Mouse (Mus musculus) cerebellum, adult 11 months (tissue): ENCODE results near the gene Gm1043.

ENCODE experiments used
- DNase-seq: peaks from one replicate; pipeline ENCODE4 v3.0.0; 2022

Gene Gm1043

DNA sequence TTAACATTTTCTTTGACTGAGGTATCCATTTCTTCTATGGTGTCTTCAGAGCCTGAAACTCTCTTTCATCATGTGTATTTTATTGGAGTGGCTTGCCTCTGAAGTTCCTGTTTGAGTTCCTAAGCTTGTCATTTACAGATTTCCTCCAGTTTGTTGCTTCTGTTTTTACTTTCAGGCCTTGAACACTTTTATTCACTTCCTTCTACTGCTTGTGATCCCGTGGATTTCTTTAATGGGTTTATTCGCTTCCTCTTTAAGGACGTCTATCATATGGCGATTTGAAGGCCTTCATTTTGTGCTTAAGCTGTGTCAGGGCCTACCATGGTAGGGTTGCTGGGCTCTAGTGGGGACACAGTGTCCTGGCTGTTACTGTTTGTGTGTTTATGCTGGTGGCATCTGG is 11.5 kb upstream of the Gm1043 start:
- DNase-seq, result no peak

DNA sequence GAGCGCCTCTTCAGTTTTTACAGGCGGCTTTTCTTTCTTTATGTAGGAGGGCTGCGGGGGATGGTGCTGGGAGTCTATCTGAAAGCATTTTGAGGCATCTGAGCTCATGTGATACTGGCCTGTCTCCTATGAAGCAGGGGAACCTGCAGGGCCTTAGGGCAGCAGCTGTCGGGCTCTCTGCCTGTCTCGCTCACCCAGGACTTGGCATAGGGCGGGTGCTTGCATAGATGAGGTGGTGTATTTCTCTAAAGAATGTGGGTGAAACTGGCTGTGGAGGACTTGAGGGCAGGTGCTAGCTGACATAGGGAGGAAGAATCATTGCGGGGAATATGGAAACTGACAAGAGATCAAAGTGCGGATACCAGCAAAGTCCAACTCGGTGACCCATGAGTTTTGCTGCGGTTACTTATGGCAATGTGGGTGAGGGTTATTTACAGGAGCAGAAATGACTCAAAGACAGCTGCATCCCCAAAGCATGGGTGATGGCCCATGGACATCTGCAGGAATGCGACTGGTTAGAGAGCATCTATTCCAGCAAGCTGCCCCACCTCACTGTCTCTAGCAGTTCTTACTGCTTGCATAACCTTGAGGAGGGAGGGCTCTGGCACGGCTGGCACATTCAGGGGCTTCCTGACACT is 8.4 kb upstream of the Gm1043 start:
- no peak for DNase-seq

DNA sequence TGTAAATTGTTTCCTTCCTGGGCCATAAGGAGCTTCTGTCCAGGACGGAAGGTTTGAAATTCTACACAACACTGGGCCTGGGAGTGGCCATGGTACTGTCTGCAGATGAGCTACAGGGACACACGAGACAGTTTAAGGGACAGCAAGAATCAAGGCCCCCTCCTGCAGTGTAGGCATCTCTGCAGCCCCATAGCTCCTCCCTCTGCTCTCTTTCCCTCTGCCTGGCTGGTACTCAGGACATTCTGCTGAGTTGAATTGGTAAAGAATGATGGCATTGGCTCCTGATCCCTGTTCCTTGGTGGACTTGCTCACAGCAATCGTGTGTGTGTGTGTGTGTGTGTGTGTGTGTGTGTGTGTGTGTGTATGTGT is 7.9 kb upstream of the Gm1043 start:
- no peak for DNase-seq

DNA sequence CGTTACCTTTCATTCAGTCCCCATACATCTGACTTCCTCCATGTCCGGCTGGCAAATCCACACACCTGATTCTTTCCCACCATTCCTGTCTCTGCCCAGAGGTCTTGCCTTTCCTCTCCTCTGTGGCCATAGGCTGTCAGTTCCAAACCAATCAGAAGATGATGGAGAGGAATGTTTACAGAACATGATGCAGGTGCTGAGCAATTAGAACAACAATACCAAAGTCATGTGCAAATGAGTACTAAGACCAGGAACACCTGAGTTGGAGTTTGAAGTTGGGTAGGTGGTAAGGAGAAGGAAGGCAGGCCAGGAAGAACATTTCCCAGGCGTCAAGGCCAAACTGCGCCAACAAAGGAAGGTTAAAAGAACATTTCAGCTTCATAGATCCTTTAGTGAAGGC is 5.7 kb upstream of the Gm1043 start:
- DNase-seq, result no peak

DNA sequence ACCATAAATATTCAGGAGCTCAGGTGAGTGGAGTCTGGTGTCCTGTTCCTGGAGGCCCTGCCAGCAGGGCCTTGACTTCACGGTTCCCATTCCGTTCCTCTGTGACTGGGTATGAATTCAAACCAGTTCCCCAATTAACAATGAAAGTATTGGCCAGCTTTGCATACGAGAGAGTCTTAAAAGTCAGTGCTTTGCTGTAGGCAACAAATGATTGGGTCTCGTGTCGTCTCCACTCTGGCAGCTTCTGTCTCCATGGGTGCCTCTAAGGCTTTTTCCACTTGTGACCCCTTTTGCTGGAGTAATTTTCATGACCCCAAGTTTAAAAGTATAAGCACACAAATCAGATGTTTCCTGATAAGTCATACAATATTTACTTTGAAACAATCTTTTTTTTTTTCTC is 4.6 kb upstream of the Gm1043 start:
- DNase-seq, result no peak

DNA sequence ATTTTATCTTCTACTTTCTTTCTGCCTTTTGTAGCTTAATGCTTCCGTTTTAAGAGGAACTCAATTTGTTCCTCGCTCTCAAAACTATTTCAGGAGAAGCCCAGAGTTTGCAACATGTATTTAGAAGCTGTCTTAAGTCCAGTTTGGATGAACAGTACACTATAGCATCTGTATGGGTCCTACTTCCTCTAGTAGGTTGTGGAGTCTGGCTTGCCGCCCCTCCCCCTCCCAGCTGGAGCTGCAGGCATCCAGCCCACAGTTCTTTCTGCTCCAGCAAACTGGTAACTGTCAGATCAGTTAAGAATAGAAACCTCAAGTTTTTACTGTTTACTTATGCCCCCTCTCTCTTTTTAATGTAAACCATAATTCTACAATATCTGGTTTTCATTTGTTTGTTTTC is 2.8 kb upstream of the Gm1043 start:
- no peak for DNase-seq

DNA sequence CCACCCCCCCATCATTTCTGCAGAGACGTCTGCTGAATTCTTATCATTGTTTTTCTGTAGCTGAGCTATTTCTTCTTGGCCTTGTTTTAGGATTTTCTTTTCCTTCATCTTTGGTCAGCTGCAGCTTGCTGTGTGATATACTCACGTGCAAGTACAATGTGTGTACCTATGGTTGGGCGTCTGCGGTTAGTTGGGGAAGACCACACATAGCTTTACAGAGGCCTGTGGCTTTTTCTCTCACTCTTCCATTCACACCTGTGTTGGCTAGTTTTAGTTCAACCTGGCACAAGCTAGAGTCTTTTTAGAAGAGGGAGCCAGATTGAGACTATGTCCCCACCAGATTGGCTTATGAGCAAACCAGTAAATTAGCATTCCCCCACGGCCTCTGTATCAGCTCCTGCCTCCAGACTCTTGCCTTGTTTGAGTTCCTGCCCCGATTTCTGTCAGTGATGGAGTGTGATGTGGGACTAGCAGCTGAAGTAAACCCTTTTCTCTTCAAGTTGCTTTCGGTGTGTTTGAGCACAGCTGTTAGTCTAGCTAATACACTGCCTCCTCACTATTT is 1.9 kb upstream of the Gm1043 start:
- no peak for DNase-seq

DNA sequence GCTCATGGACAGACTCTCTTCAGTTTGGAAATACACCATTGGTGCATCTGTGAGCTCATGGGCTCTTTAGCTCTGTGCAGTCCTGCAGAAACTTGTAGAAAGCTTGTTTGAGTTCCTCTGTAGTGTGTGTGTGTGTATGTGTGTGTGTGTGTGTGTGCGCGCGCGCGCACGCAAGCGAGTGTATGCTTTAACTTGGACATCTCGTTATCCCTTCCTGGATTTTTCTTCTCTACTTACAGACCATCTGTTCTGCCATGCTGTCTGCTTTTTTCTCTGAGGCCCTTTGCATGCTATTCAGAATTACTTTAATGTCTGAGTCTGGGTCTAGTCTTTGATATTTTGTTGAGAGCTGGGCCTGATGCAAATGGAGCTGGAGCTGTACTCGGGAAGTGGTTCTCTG is 1.3 kb upstream of the Gm1043 start:
- no peak for DNase-seq

DNA sequence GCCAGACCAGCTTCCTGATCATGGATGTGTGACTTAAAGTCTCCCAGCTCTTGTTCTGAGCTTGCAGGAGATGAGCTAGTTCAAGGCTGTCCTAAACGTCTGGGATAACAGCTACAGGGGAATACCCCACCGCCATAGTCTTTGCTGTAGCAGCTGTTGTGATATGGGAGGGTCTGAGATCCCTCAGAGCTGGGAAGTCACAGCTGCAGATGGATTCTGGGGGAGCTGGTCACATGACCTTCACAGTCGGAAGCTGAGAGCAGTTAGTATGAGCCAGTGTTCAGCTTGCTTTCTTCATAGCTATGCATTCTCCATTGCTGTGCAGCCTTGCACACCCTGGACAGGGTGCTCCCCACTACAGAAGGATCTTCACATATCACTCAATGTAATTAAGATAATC is 748 bp downstream of the Gm1043 start:
- no peak for DNase-seq

DNA sequence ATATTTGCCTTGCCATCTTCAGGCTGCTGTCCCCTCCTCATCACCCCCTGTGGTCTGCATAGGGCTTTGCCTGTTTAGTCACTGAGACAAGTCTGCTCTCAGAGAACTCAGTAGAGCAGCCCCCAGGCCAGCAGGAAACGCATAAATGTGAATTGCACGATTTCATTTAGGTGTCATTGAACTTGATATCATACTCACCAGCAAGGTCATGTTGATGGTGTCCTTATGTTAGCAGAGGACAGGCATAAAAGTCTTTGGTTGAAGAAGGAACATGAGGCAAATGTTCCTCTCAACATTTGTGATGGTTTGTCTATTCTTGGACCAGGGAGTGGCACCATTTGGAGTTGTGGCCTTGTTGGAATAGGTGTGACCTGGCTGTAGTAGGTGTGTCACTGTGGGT is 2.6 kb downstream of the Gm1043 start:
- no peak for DNase-seq

DNA sequence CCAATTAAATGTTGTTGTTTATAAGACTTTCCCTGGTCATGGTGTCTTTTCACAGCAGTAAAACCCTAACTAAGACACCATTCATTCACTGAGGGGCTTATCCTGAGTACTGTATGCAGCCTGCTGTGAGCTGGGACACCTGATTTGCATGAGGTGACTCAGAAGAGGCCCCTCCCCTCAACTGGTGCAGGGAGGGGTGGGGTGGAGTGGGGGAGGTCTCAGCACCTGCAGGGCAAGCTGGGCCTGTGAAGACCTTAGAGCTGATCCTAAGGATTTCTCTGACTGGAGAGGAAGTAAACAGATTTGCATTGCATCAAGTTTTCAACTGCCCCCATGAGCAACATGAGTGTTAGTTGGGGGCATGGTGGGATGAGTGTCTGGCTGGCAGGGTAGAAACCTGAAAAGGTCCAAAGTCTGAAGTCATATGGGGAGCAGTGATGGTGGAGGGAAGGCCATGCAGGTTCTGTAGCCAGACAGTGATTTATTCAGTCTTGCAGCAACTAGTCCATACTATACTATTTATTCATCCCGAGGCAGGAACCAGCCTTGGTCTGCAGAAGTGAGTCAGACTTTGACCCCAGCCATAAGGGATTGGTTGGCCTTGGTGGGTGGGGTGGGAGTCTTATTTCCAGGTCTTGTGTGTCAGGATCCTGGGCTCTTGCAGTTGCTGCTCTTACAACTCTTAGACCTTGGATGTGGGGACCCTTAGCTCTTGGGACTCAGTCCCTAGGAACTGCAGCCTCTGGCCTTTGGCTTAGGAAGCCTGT is 3.4 kb downstream of the Gm1043 start:
- DNase-seq, result no peak

DNA sequence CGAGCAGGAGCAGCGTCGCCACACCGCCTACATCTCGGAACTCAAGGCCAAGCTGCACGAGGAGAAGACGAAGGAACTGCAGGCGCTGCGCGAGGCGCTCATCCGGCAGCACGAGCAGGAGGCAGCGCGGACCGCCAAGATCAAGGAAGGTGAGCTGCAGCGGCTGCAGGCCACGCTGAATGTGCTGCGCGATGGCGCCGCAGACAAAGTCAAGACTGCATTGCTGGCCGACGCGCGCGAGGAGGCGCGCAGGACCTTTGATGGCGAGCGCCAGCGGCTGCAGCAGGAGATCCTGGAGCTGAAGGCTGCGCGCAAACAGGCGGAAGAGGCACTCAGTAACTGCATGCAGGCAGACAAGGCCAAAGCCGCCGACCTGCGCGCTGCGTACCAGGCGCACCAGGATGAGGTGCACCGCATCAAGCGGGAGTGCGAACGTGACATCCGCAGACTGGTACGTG is 6.0 kb downstream of the Gm1043 start:
- peak; percentile 29 for DNase-seq

DNA sequence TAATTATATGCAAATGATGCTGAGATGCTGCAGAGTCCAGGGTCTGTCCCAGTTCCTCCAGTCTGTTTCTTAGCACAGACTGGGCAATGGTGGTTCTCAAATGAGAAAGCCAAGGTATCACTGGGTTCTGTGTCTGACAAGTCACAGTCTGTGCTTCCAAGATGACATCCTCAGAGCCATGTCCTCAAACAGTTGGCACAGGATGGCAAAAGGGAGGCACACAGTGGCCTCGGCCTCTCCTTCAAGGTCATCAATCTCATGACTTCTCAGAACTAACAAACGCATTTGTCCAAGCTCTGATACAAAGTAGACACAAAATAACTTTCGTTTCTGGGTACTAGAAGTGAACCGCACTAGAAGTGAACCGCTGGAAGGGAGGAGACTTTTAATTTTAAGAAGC is 9.8 kb downstream of the Gm1043 start:
- DNase-seq, result no peak

DNA sequence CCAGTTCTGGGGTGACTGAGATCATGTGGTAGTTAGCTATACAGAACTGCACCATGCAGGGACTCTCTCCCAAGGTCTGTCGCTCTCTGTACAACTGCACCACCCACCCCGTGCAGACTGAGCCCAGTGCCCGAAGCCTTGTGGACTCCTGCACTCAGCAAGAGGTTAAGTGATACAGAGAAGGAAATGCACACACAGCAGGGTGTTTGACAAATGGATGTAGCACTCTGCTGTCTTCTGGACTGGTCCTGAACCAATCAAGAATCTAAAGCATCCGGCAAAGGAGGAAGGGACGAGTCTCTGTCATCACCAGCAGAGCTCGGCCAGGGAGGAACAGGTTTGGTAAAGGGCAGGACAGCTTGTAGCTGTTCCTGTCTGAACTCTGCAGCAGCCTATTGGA is 12.4 kb downstream of the Gm1043 start:
- DNase-seq, result no peak

DNA sequence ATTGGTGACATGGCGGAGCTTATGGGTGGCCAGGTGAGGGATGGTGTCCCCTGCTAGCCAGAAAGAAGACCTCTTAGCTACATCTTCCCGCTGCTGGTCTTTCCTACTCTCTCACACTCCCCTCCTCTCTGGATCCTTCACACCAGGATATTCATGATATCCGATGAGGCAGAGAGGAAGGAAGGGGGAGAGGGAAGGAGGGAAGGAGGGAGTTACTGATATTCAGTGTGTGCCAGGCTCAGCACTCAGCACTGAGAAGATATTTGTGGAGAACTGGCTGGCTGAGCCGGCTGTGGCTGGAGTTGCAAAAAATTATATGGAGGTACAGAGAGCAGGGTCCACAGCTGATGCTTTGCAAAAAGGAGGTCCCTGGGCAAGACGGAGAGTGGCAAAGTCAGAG is 15.6 kb downstream of the Gm1043 start:
- DNase-seq, result no peak

DNA sequence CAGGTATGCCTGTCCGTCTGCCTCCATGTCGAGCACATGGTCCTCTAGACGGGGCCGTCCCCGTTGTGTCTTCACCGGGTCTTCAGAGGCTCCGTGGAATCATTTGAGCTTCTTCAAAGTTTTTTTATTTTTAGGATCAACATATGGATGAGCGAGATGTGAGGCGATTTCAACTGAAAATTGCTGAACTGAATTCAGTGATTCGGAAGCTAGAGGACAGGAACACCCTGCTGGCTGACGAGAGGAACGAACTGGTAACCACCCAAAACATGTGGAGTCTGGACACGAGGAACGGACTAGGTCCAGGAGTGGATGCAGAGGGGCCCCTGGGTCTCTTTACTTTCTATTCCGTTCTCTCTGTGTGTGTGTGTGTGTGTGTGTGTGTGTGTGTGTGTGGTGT is 16.5 kb downstream of the Gm1043 start:
- DNase-seq, result no peak

DNA sequence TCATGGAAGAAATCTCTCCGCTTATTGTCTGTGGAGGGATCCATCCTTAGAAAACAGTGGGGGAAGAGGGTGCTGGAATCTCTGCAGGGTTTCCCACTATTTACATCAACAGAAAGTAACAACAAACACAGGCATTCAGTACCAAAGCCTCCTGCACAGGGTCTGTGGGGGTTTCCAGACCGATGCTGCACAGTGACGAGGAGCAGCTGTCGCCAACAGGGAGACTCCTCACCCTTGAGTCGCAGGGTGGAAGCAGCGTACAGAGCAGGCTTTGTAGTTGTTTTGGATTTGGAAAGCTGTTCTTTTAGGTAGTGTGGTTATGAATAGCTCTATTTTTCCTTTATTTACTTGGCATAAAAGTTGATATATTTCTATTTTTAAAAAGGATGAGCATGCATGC is 16.9 kb downstream of the Gm1043 start:
- DNase-seq, result no peak

DNA sequence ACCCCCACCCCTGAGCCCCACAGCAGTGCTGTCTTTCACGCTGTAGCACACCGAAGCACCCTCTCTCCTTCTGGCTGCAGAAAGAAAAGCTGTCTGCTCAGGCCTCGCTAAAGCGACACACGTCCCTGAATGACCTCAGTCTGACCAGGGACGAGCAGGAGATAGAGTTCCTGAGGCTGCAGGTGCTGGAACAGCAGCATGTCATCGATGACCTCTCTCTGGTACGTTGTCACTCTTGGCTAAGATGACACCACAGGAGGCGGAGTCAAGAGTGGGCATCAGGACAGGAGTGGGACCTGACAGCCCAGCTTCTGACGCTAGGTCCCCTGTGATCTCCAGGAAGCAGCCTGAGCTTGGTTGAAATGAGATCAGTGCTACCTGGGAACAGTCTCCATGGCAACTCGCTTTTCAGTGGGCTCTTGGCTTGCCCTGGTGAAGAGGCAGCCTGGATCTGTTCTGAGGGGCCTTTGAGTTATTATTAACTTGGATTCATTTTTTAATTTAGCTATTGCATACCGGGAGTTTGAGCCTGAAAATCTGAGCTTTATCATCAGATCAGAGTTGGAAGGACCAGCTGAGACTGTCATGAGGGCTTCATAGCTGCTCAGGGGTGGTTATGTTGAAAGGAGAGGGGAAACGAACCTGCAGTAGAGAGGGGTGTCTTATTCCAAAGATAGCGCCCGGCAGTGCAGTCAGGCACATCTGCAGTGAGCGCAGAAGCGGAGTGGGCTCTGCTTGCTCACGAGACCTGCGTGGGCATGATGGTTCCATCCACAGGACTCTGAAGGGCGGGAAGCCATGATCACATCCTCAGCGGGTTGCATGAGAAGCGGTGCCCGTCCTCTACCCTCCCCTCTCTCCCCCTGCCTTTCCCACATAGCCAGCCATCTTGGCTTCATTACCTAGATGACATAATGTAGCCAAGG is 20.6 kb downstream of the Gm1043 start:
- no peak for DNase-seq

DNA sequence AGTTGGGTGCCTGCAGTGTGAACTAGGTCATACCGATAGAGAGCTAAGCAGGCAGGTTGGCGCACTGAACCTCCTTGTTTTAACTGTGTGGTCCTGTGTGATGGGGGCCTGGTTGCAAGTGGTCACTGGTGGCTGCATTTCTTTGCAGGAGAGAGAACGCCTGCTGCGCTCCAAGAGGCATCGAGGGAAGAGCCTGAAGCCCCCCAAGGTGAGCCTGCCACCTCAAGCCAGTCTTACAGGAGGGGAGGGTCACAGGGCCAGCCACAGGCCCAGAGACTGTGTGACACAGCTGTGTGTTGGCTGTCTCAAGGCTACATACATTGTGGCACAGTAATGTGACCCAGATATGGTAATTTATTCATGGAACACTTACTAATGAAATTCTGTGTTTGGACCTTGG is 21.9 kb downstream of the Gm1043 start:
- no peak for DNase-seq

DNA sequence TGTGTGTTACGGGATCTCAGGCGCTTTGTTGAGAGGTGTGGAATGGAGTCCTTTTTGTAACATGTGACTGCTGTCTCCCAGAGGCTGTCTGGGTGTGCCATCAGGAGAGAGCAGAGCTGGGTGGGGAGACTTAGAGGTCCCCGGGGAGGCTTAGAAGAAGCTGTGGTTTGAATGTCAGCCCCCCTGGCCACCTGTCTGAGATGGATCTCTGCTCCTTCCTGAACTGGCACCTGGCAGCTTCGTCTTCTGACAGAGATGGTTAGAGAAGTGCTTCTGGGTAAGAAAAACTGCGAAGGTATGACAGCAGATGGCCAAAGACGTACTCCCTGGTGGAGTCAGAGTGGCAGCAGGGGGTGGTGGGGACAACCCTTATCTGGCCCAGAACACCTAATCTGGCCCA is 22.4 kb downstream of the Gm1043 start:
- no peak for DNase-seq

DNA sequence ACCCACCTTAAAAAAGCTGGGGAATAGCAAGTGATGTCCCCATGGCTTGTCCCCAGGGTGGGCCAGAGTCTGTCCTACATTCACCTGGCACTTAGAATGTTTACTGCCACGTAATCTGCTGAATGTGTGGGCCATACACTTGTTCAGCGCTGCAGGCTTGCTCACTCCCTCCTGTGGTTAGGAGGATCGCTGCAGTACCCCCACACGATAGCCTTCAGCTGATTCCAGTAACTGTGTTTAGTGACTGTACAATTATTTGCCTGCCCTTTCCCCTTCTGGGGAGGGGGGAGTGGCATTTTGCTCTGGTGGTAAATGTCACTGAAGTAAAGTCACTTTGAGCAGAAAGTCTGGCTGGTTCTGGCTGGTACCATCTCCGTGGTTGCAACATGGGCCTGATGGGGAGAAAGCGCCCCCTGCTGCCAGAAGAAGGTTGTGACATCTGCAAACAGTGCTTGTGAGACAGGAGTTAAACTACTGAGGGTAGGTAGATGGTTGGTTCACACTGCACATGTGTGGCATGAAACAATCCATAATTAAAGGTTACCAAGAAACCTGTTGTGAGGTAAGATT is 24.2 kb downstream of the Gm1043 start:
- DNase-seq, result peak; percentile 54

DNA sequence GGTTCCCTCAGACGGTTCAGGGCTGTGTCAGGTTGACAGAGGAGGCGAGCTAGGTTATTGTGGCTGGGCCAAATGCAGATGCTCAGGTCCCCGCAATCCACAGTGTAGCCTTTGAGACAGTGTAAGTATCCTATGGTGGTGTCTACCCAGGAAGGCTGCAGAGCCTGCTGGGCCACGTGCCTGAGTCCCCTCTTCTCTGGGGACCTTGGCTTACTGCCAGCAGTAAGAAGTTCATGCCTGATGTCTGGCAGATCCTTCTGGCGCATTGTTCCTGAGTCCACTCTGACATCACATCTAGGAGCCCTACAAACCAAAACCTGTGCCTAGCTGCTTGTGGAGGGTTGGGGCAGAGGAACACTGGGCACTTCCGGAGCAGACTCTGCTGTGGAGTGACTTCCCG is 27.2 kb downstream of the Gm1043 start:
- no peak for DNase-seq

DNA sequence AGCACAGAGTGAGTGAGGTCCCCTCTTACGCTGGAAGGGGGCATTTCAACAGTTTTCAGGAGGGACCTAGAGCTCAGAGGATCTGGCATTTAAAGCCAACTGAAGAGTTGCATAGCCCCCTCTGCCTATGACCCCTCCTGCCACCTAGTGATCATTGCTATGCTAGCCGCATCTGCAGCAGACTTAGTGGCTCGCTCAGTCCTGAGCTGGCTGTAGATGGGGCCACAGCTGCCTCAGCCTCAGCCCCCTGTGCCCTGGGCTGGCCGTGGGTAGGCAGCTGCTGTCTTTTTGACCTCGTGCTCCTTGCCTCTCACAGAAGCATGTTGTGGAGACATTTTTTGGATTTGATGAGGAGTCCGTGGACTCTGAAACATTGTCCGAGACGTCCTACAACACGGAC is 32.0 kb downstream of the Gm1043 start:
- DNase-seq, result no peak
